21 mouse cellular contexts compared by ENCODE assay signal in genomic region chr9:53292833-53293232, GRCm38 (mm10). TPM values are rescaled to one million over a fixed set of nuclear protein-coding genes. Genes with fewer than 3 reads are reported as not detected.
"Had no signal": no experiment of that assay in that cellular context is flagged by ENCODE, and none has a peak within 500 bp of the region (broad histone marks: within the 10 kb centered on the region; RNA-seq: fewer than 3 reads in every experiment).

No protein-coding gene starts in this region.

- DNase-seq: cerebellum, adult 8-10 months; cerebellum, adult 9-10 months; cerebellum, adult 9-11 months; cerebellum, postnatal 10 days; cerebellum, postnatal 14 days; cerebellum, postnatal 25 days; cerebellum, postnatal 36 days; embryo, embryonic 11 days; forebrain, postnatal 0 days; gastrocnemius, adult 2 months; gastrocnemius, postnatal 10 days; gastrocnemius, postnatal 25 days; gastrocnemius, postnatal 36 days; heart, adult 18-20 months; heart, adult 2 months had no signal

- ATAC-seq: forebrain, embryonic 13.5 days; forebrain, embryonic 14.5 days; forebrain, embryonic 15.5 days; forebrain, embryonic 16.5 days; forebrain, postnatal 0 days had no signal

RNA-seq across cellular contexts. Expression of gene Exph5, which starts 8.6 kb away (rescaled TPM):
- total RNA-seq: common myeloid progenitor, adult 5-6 weeks; granulocyte monocyte progenitor cell, adult 5-6 weeks had no signal
